ENCODE assay signal across 8 mouse cellular contexts in the genomic region with DNA sequence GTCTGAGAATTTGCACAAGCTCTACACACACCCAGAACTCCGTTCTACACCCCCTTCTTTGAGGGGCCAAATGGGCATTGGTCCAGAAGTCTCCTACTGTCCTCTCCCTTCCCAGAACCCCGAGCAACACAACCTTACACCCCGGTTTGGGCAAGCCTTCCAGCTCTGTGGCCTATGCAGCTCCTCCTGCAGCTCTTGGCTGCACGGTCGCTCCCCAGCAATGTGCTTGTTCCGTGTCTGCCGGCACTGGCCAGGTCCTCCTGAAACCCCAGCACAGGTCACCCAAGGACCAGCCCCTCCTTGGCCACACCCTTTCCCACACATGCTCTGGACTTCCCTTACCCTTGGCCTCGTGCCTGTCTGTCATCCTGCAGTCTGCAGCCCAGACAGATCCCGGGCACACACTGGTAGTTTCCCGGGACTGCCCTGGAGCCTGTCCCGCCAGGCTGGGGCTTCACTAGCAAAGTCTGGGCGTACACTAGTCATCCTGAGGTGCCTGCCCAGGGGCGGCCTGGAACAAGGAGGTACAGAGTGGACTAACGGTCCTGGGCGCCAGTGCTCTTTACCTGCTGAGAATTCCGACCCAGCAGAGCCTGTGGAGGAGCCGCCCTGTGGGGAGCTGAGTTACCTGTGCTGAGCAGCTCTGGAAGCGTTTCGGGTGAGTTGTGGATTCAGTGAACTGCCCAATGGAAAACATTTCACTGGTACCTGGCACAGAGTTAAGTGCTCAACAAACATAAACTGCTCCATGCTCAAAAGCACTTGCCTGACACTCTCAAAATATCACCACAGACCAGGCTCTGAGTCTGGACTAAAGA. TPM values are rescaled to one million over a fixed set of nuclear protein-coding genes. Genes with fewer than 3 reads are reported as not detected.
DNase-seq lines count a peak whose midpoint lies in the region; ATAC-seq and TF ChIP-seq lines count a peak whose summit lies in the region.

No protein-coding gene starts in this region.

- peaks cover 32% of the 10 kb centered on the region for H3K36me3 ChIP-seq in neural tube, embryonic 12.5 days
- H3K36me3 ChIP-seq in limb, embryonic 14.5 days (ENCODE audit: control insufficient read depth, insufficient read depth, low read length), result peaks cover 35% of the 10 kb centered on the region
- H3K36me3 ChIP-seq in stomach, embryonic 16.5 days (ENCODE audit: control insufficient read depth, insufficient read depth, low read length), result no peaks in the 10 kb centered on the region

- ATAC-seq in neural tube, embryonic 12.5 days (ENCODE audit: low FRiP score, low read depth), result no peak
- no peak for ATAC-seq in limb, embryonic 14.5 days (ENCODE audit: low FRiP score, low read depth)
- peak; percentile 26; the same call in 1 of the 2 replicates for ATAC-seq in stomach, embryonic 16.5 days (ENCODE audit: insufficient read depth, low FRiP score)

- no peak overlapping the region for H3K27ac ChIP-seq in neural tube, embryonic 12.5 days
- peak overlapping the region; percentile 32 for H3K27ac ChIP-seq in embryonic fibroblast, embryonic 13.5 days (ENCODE audit: insufficient read depth, low read length)
- H3K27ac ChIP-seq in limb, embryonic 14.5 days (replicated peaks; ENCODE audit: low read depth, low read length), result peak overlapping the region; percentile 30
- H3K27ac ChIP-seq in stomach, embryonic 16.5 days (ENCODE audit: low read length), result peak overlapping the region; percentile 87

- 0 out of 2 replicates have a peak overlapping the region, but pooled peaks have one; percentile 26 for H3K9ac ChIP-seq in neural tube, embryonic 12.5 days
- H3K9ac ChIP-seq in limb, embryonic 14.5 days (ENCODE audit: low read depth, low read length, severe bottlenecking), result no peak overlapping the region
- H3K9ac ChIP-seq in stomach, embryonic 16.5 days (ENCODE audit: low read length), result peak overlapping the region; percentile 27

- no peak for TF ChIP-seq CTCF in embryonic fibroblast, embryonic 13.5 days (IDR thresholded peaks at IDR 0.05; ENCODE audit: borderline replicate concordance, insufficient read depth, low read length)

- DNase-seq in neural tube, embryonic 10.5 days (ENCODE audit: extremely low spot score, low spot score), result no peak
- peak; percentile 82 to 87 for DNase-seq in heart, postnatal 10 days
- DNase-seq in limb, embryonic 14.5 days (ENCODE audit: low spot score), result no peak
- no peak for DNase-seq in frontal cortex, postnatal 36 days (ENCODE audit: low spot score in 2 of 2)
- no peak for DNase-seq in left cerebral cortex, adult 8-10 months (ENCODE audit: low spot score in 2 of 2)

- H3K4me2 ChIP-seq in neural tube, embryonic 12.5 days (replicated peaks), result no peak overlapping the region
- no peak overlapping the region for H3K4me2 ChIP-seq in limb, embryonic 14.5 days (replicated peaks; ENCODE audit: low read depth, low read length, severe bottlenecking)
- peak overlapping the region; percentile 35 for H3K4me2 ChIP-seq in stomach, embryonic 16.5 days (ENCODE audit: low read depth, low read length)

- intact Hi-C loops in heart, postnatal 10 days (cut with DNase I), result loop anchor here (2.0 kb wide), 1 partner anchor 37 kb away; no protein-coding TSS in a partner anchor

- H3K4me3 ChIP-seq in neural tube, embryonic 12.5 days, result no peak overlapping the region
- no peak overlapping the region for H3K4me3 ChIP-seq in embryonic fibroblast, embryonic 13.5 days (ENCODE audit: insufficient read depth, low read length)
- H3K4me3 ChIP-seq in limb, embryonic 14.5 days (replicated peaks; ENCODE audit: low read length), result no peak overlapping the region
- no peak overlapping the region for H3K4me3 ChIP-seq in stomach, embryonic 16.5 days (replicated peaks; ENCODE audit: low read length)

- no peak for TF ChIP-seq POLR2A in embryonic fibroblast, embryonic 13.5 days (IDR thresholded peaks at IDR 0.05; ENCODE audit: low read depth, low read length)
- TF ChIP-seq POLR2A in limb, embryonic 14.5 days (IDR thresholded peaks at IDR 0.05; ENCODE audit: borderline replicate concordance, extremely low read depth, insufficient read depth, insufficient read length), result no peak

- H3K27me3 ChIP-seq in neural tube, embryonic 12.5 days (replicated peaks), result no peaks in the 10 kb centered on the region
- H3K27me3 ChIP-seq in limb, embryonic 14.5 days (ENCODE audit: control insufficient read depth, insufficient read depth, low read length), result no peaks in the 10 kb centered on the region
- no peaks in the 10 kb centered on the region for H3K27me3 ChIP-seq in stomach, embryonic 16.5 days (ENCODE audit: control insufficient read depth, insufficient read depth, low read length)

- 77% methylated on average over 19 of the region's 19 CpGs for WGBS in neural tube, embryonic 12.5 days
- WGBS in limb, embryonic 14.5 days, result 41% methylated on average over 19 of the region's 19 CpGs
- 42% methylated on average over 19 of the region's 19 CpGs for WGBS in stomach, embryonic 16.5 days

- H3K9me3 ChIP-seq in neural tube, embryonic 12.5 days, result no peaks in the 10 kb centered on the region
- H3K9me3 ChIP-seq in limb, embryonic 14.5 days (ENCODE audit: control insufficient read depth, low read length), result no peaks in the 10 kb centered on the region
- H3K9me3 ChIP-seq in stomach, embryonic 16.5 days (replicated peaks; ENCODE audit: control insufficient read depth, low read length), result no peaks in the 10 kb centered on the region

- peaks cover 52% of the 10 kb centered on the region for H3K4me1 ChIP-seq in neural tube, embryonic 12.5 days
- peaks cover 28% of the 10 kb centered on the region for H3K4me1 ChIP-seq in embryonic fibroblast, embryonic 13.5 days (ENCODE audit: control insufficient read depth, insufficient read depth, low read length)
- H3K4me1 ChIP-seq in limb, embryonic 14.5 days (ENCODE audit: control insufficient read depth, insufficient read depth, low read length), result peaks cover 82% of the 10 kb centered on the region
- peaks cover 90% of the 10 kb centered on the region for H3K4me1 ChIP-seq in stomach, embryonic 16.5 days (ENCODE audit: control insufficient read depth, insufficient read depth, low read length)

RNA-seq across cellular contexts. Expression of a gene that starts 22.5 kb away (rescaled TPM):
- polyA plus RNA-seq in neural tube, embryonic 12.5 days (2016; fragmentation: Nextera tagmentation; extraction: Ambion mirVana), result 534 and 554 TPM in 2 replicates
- polyA plus RNA-seq in embryonic fibroblast, embryonic 13.5 days (2011; ENCODE audit: insufficient read length, low read depth, missing spikeins), result 88.5 and 92.1 TPM in 2 replicates
- 10 to 100 TPM; 76.6 to 79.5 TPM for total RNA-seq in heart, postnatal 10 days (2021)
- 231 and 297 TPM in 2 replicates for polyA plus RNA-seq in limb, embryonic 14.5 days (2012; rRNA removed)
- polyA plus RNA-seq in limb, embryonic 14.5 days (2014; fragmentation: Nextera tagmentation; extraction: Ambion mirVana), result 304 and 351 TPM in 2 replicates
- polyA plus RNA-seq in stomach, embryonic 16.5 days (2015; fragmentation: Nextera tagmentation; extraction: Ambion mirVana), result 247 and 271 TPM in 2 replicates
- total RNA-seq in left cerebral cortex, adult 8-10 months (2022), result 100 to 1,000 TPM in 3 of 4 experiments, 10 to 100 TPM in 1; 93.1 to 120 (median 103) TPM

Comparison
In these comparisons a context has a peak if more than half of its experiments do, and no peak if none do; other contexts are left out.
1. DNase-seq: peak in heart, postnatal 10 days (2 of 2); none in neural tube, embryonic 10.5 days (single experiment), limb, embryonic 14.5 days (single experiment), frontal cortex, postnatal 36 days (0 of 2) and left cerebral cortex, adult 8-10 months (0 of 2).